Mouse (Mus musculus) cerebellum, adult 2 months (tissue): ENCODE measurements around the gene Rbm7.

Experiments
- CTCF ChIP-seq: fragments of 200-500 bp; IDR thresholded peaks from 2 replicates; pipeline ENCODE4 v1.5.1; 2011; ENCODE audit warnings: low read depth, mild to moderate bottlenecking, control low read depth, low read length, moderate library complexity, borderline replicate concordance; ENCODE audit not compliant: insufficient read depth
- POLR2A ChIP-seq: fragments of 200-500 bp; IDR thresholded peaks from 2 replicates; pipeline ENCODE4 v1.6.1; 2011; ENCODE audit warnings: low read length, control low read depth, borderline replicate concordance; ENCODE audit not compliant: insufficient read depth

GRCm38 (mm10) chr9:48466804-48467203, 28.3 kb downstream of the Rbm7 start:
- no peak for TF ChIP-seq POLR2A
- peak; percentile 82 for TF ChIP-seq CTCF
